Mouse (Mus musculus) gastrocnemius, postnatal 25 days (tissue): Measurements from ENCODE around the gene Gm2a. TPM values are rescaled to one million over a fixed set of nuclear protein-coding genes. Genes with fewer than 3 reads are reported as not detected.
"Not testable (repeated sequence)": the region's sequence is repeated elsewhere in the genome, so short reads cannot be mapped to it uniquely, and the experiment has no call there.

ENCODE experiments used
- DNase-seq: peaks from one replicate; pipeline ENCODE4 v3.0.0; 2022
- long read RNA-seq, 2 experiments: library from polyadenylated mRNA; stranded (forward); transcript quantifications; one replicate each; pipeline ENCODE4 v2.0.0; 2021
- total RNA-seq, 2 experiments: library from RNA; stranded (reverse); gene quantifications; 1 replicate in 1 of 2; 2 replicates in 1 of 2; pipeline ENCODE4 v1.2.3; 2021

Gene Gm2a
- total RNA-seq: 1 to 10 TPM; 5.4 to 8.7 TPM
- long read RNA-seq, experiment 1, full-length matches to known transcripts: 10 of 15 reads
- long read RNA-seq, experiment 1, partial matches to known transcripts: 0 of 15 reads
- long read RNA-seq, experiment 1, other reads (novel, unspliced or antisense): 5 of 15 reads
- long read RNA-seq, experiment 2, full-length matches to known transcripts: 14 of 15 reads
- long read RNA-seq, experiment 2, partial matches to known transcripts: 0 of 15 reads
- long read RNA-seq, experiment 2, other reads (novel, unspliced or antisense): 1 of 15 reads

DNA sequence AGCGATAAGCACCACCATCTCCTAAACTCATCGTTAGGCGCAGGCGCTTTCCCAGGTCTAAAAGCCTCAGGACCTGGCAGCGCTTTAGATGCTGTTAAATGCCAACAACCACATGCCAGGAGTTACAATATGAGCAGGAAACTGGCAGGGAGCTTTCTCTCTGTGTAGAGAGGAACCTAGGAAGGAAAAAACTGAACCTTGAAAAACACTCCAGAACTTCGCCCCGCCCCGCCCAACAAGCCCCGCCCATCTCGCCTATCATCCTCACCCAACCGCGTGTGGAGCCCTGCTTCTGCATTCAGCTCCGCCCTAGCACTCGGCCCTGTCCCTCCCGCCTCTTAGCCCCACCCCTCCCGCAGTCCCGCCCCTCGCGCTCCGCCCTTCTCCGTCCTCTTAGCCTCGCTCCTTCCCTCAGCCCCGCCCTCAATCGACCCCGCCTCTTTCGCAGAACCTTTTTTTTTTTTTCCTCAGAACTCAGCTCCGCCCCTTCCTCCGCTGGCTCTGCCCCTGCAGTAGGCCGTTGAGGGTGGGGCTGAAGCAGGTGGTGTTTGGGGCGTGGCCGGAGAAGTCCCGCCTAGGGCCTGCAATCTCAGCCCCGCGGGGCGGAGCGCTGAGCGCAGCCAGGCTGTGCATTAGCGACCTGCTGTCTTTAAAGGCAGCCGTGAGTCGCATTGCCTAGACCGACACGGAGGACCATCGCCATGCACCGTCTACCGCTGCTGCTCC lies at the start of gene Gm2a:
TSS of gene Gm2a (plus strand) at position 653 of the 726 bp plus-strand sequence.
- peak; percentile 97 for DNase-seq

DNA sequence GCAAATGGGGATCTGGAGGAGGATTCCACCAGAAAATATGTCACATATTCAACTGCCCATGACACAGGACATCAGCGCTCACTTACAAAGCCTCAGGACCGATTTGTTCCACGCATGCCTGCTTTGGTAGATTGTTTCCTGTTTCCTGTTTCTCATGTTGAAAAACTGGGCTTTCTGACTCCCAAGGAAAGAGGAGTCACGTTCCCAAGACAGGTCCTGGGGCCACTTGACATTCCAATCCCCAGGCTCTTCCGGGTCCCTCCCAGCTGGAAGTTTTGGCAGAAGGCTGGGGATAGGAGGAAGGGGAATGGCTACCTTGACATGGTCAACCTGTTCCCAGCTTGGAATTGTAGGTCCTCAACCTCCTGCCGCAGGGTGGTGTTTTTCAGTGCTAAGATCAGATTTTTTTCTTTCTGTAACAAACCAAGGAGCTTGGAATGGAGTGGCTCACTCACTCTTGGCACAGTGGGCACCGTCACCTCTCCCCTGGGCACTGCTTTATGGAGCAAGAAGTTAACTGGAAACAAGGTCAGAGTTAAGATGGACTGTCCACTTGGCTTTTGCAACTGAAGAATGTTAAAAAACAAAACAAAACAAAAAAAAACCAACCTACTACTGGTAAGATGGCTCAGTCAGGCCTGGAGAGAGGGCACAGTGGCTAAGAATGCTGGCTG lies 46.9 kb upstream of the Gm2a start:
- no peak for DNase-seq

- DNase-seq: no peak
These were observed 40.4 kb upstream of the Gm2a start for GRCm38 (mm10) chr11:55057511-55057910.

DNA sequence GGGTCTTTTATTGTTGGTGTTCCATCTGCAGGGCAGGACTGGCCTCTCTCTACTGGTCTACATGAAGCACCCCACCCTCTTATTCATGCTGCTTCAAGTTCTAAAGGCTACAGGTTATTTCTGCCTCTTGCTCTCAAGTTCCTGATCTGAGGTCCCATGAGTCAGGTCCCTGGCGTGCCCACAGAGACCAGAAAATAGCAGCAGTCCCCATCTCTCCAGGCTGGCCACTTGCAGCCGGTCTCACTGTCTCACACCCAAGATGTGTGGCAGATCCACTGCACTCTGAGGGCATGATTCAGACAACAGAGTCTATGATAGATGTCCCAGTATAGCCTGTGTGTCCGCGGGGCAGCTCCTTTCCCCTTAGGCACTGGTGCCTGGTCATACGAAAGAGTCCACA lies 37.1 kb upstream of the Gm2a start:
- DNase-seq: no peak

DNA sequence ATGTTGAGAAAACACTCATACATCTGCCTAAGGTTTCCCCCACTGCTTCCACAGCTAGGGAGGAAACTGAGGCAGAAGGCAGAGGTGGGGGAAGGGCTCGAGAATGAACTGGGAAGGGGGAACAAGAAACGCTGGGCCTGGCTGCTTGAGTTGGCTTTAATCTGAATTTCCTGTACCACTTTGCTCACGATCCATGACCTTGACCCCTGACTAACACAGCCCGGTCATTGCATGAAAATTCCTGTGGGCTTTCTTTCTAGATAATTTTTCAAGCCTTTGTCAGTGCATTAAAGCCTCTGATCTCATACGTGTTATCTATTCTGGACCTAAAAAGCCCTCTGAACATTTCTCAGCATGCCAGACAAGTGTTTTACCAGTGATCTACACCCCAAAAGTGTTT lies 35.1 kb upstream of the Gm2a start:
- DNase-seq: no peak

GRCm38 (mm10) chr11:55066921-55067320 lies 31.0 kb upstream of the Gm2a start:
- DNase-seq: no peak

GRCm38 (mm10) chr11:55069023-55069422 lies 28.9 kb upstream of the Gm2a start:
- DNase-seq: no peak

DNA sequence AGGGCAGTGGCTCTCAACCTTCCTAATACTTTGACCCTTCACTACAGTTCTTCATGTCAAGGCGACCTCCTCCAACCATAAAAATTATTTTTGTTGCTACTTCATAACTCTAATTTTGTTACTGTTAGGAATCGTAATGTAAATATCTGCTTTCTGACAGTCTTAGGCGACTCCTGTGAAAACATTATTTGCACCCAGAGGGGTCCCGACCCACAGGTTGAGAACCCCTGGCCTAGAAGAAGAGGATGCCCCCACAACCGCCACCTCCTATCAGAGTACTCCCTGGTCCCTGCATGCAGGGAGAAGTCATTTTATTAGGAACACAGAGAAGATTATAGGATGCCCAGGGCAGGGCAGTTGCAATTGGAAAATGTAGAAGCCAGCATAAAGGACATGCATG lies 26.6 kb upstream of the Gm2a start:
- no peak for DNase-seq

GRCm38 (mm10) chr11:55072467-55072866 lies 25.4 kb upstream of the Gm2a start:
- DNase-seq: no peak

DNA sequence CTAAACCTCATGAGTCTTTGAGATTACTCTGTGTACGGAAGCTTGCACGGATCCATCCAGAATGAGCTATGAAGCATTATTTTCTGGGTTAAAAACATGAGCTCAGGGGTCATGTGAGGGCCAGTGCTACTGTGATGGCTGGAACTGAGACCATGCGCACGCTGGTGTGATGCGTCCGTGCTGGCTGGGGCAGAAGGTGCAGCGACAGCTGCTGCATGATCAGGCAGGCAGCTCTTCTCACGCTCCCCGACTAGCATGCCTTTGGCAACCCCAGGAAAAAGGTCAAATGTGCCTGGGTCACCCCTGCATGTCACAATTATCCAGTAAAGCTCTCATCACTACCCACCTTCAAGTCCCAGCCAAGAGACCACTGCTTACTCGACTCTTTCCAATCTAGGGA lies 24.7 kb upstream of the Gm2a start:
- DNase-seq: peak; percentile 39

DNA sequence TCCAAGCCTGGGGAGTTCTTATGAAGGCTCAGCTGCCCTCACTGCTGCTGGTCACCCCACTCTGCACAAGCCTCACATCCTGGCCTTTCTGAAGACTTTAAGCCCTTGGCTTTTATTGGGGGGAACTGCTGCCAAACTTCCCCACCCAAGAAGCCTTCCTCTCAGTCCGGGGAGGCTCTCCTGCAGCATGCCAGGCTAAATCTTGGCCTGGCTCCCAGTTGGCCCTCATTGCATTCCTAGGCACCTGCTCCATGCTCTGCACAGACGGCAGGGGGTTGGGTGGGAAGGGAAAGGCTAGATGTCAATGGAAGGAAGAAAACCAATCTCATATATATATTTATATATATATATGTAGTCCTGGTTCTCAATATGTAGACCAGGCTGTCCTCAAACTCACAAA lies 22.3 kb upstream of the Gm2a start:
- peak; percentile 47 for DNase-seq

DNA sequence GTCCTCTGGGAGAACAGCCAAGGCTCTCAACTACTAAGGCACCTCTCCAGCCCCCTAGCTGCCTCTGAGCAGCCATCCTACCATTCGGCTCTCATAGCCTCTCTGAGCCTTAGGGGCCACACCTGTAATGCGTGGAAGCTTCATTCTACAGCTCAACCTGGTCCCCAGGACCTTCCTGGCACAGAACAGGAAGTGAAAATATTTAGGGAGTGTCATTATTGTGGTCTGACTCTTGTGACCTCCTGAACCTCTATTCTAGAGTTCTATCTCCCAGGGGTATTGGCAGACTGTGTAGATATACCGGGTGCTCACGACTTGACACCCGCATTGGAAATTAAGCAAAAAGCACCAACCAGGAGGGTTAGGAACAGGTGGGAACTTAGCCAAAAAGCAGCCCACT lies 21.7 kb upstream of the Gm2a start:
- DNase-seq: no peak

- DNase-seq: peak; percentile 80
These were observed 20.3 kb upstream of the Gm2a start, which contains the start of gene Ccdc69 for GRCm38 (mm10) chr11:55077331-55078231. Gene Ccdc69 (minus strand): TSS chr11:55078131.

DNA sequence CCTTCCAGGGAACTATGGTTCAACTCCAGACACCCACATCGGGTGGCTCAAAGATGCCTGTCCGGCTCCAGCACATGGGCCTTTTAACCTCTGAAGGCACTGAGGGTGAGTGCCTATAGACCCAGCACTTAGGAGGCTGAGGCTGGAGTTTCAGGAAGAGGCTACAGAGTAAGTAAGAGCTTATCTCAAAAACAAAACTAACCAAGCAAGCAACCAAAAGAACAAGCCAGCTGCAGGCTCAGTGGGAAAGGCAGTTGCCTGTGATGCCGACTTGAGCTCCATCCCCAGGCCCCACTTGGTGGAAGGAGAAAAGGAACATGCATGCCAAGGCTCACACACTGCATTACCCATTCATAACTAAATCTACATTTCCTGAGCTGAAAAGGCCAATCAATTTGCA lies 19.4 kb upstream of the Gm2a start:
- no peak for DNase-seq

- DNase-seq: no peak
These were observed 18.7 kb upstream of the Gm2a start for GRCm38 (mm10) chr11:55079180-55079579.

- DNase-seq: no peak
These were observed 16.7 kb upstream of the Gm2a start for GRCm38 (mm10) chr11:55081206-55081605.

DNA sequence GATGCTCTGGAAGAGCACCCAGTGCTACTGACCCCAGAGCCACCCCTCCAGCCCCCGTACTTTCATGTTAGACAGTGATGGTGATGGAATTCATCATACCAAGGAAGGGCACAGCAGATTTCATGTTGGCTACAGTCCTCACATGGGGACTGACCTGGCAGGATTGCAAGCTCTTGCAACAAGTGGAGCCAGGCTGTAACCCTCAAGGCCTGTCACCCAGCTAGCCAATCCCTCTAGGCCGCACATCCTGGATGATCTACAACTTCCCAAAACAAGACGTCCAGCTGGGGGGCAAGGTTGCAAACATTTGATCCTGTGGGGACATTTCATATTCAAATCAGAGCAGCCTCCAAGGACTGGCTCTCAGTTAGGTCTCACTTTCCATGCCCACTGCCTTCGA lies 13.3 kb upstream of the Gm2a start:
- peak; percentile 34 for DNase-seq

DNA sequence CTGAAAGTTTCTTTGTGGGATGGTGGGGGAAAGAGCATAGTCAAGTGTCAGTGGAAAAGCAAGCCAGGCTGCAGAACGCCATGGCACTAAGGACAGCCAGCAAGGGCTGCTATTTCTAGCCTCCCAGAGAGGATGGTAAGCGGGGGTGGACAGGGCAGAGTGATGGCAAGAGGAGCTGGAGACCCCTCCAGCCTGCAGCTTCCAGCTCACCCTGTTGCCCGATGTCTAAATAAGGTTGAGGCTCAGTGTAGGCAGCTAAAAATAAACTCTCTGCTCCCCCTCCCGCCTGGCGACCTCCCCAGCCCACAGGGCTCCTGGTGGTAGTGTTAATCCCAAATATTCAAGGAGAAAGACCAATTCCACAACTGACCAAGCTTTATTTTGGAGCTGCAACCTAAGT lies 12.5 kb upstream of the Gm2a start:
- DNase-seq: peak; percentile 48

- peak; percentile 45 for DNase-seq
These were observed 10.9 kb upstream of the Gm2a start for GRCm38 (mm10) chr11:55087006-55087405.

GRCm38 (mm10) chr11:55089892-55090291 lies 8.0 kb upstream of the Gm2a start:
- no peak for DNase-seq

- DNase-seq: no peak
These were observed 4.8 kb upstream of the Gm2a start for GRCm38 (mm10) chr11:55093096-55093495.

GRCm38 (mm10) chr11:55096296-55096695 lies 1.6 kb upstream of the Gm2a start:
- DNase-seq: not testable (repeated sequence)
